Mouse (Mus musculus) lung, adult 10 weeks (tissue): Measurements from ENCODE around the gene Bud23. TPM values are rescaled to one million over a fixed set of nuclear protein-coding genes. Genes with fewer than 3 reads are reported as not detected.

Experiments used
- polyA plus RNA-seq: library from polyadenylated mRNA; stranded (reverse); fragments of 350-450 nt; fragmentation: Illumina TruSeq; extraction: RNeasy Lipid Tissue Mini Kit (QIAGEN cat#74804); gene quantifications from one replicate; pipeline ENCODE4 v1.2.3, GENCODE M21; 2014; ENCODE audit warnings: low read depth, low replicate concordance; ENCODE audit not compliant: insufficient read depth

Bud23 gene
- 28.5 TPM for polyA plus RNA-seq

GRCm38 (mm10) chr5:135064909-135065446 lies at the start of gene Bud23:
TSS of gene Bud23 (minus strand) at chr5:135064959.

GRCm38 (mm10) chr5:135089653-135090052 lies 24.9 kb upstream of the Bud23 start, which contains the start of gene Mlxipl:
TSS of gene Mlxipl (plus strand) at chr5:135089890.

GRCm38 (mm10) chr5:135077564-135078481 lies 13.1 kb upstream of the Bud23 start, which contains the start of gene Vps37d:
TSS of gene Vps37d (minus strand) at chr5:135078266.

DNA sequence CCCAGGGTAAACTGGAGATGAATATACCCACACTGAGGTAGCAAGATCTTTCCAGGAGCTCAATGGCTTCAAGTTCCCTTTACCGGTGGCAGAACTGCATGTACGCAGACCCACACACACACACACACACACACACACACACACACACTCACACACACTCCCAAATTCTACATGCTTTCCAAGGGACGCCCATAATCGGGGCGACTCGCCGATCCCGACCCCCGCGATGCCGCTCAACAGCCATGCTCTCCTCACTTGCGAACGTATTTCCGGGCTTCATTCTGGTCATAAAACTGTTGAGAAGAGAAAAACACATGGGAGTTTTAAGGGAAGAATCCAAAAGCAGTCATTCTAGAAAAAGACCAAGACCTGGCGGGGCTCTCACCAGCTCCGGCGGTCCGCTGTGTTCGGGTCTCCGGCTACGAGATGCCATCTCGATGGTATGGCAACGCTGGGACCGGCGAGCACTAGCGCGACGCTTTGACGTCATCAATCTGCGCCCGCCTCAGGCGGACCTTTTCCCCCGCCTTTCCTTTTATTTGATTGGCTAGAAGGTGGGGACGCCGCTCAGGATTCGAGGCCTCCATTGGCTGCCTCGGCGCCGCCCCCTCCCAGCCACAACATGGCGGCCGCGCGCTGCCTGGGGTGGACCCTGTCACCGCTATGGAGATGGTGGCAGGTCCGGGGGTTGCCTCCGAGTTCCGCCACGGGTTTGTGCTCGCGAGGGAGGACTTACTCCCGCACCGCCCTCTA lies 954 bp downstream of the Bud23 start, which contains the start of gene Dnajc30:
TSS of gene Dnajc30 (plus strand) at position 574 of the 753 bp plus-strand sequence.

DNA sequence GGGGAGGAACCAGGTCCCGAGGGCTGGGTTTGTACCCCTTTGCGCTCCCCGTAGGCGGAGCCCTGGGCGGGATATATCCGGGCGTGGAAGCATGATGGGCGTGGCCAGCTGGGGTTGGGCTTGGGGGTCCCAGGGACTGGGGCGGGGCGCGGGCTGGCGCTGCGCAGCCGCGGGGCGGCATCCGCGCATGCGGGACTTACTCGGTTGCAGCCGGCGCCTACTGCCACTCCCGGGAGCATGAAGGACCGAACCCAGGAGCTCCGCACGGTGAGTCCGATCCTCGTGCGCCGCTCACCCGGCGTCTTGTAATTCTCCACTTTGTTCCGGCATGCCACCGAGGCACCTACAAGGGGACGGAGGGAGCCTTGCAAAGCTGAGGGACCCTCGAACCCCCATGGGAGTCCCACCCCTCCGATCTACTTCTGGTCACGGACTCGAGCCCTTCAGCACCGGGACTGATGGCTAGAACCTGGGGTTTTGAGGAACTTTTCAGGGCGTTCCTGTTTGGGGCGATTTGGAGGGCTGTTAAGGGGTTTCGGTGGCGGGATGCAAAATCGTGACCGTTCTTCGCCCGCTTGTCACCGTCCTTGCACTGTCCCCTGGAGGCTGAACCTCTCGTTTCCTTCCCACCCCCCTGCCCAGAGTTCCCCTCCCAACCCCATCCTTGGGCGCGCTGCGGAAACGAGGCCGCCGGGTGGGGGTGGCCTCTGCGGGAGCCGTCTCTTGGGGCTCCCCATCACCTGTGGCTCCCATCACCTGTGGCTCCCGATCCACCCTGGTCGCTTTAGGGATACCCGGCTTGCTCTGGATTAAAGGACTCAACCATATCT lies 41.2 kb downstream of the Bud23 start, which contains the start of gene Stx1a:
TSS of gene Stx1a (plus strand) at position 139 of the 830 bp plus-strand sequence.

GRCm38 (mm10) chr5:135008671-135009589 lies 55.8 kb downstream of the Bud23 start, which contains the start of gene Abhd11:
TSS of gene Abhd11 (plus strand) at chr5:135009152.

Other genes with a start within 250 kb of the Bud23 start
- gene Tmem270, start 158.2 kb downstream of the Bud23 start, polyA plus RNA-seq: not detected
- gene Cldn13, start 149.4 kb downstream of the Bud23 start, polyA plus RNA-seq: not detected
- gene Mettl27, start 132.6 kb downstream of the Bud23 start, polyA plus RNA-seq: 8.2 TPM
- 3.7 TPM for gene Cldn4, start 118.0 kb downstream of the Bud23 start, polyA plus RNA-seq
- 129 TPM for gene Cldn3, start 78.7 kb downstream of the Bud23 start, polyA plus RNA-seq
- gene Abhd11, start 55.8 kb downstream of the Bud23 start, polyA plus RNA-seq: 38.0 TPM
- 3.2 TPM for gene Stx1a, start 41.5 kb downstream of the Bud23 start, polyA plus RNA-seq
- 16.3 TPM for gene Dnajc30, start 757 bp downstream of the Bud23 start, polyA plus RNA-seq
- gene Vps37d, start 13.3 kb upstream of the Bud23 start, polyA plus RNA-seq: 1.6 TPM
- gene Mlxipl, start 24.9 kb upstream of the Bud23 start, polyA plus RNA-seq: 2.0 TPM
- 5.7 TPM for gene Tbl2, start 84.7 kb upstream of the Bud23 start, polyA plus RNA-seq
- 39.0 TPM for gene Bcl7b, start 103.3 kb upstream of the Bud23 start, polyA plus RNA-seq
- gene Baz1b, start 122.3 kb upstream of the Bud23 start, polyA plus RNA-seq: 18.5 TPM
- not detected for gene Fzd9, start 186.3 kb upstream of the Bud23 start, polyA plus RNA-seq